Mouse (Mus musculus) cerebellum, adult 18-20 months (tissue): ENCODE results near the gene 4930556J24Rik.
"Not testable (repeated sequence)": the region's sequence is repeated elsewhere in the genome, so short reads cannot be mapped to it uniquely, and the experiment has no call there.

Source experiments
- DNase-seq, 2 experiments: peaks; one replicate each; pipeline ENCODE4 v3.0.0; 2021

The 4930556J24Rik gene

GRCm38 (mm10) chr11:3920476-3920875 is 56.1 kb downstream of the 4930556J24Rik start:
- no peak for DNase-seq

- DNase-seq = peak; percentile 50 to 60
Observed at GRCm38 (mm10) chr11:3918738-3919137, 57.8 kb downstream of the 4930556J24Rik start.

- peak; percentile 87 to 95 for DNase-seq
Observed at GRCm38 (mm10) chr11:3914109-3914840, 62.3 kb downstream of the 4930556J24Rik start, which contains the start of gene Slc35e4. Slc35e4 (minus strand) TSS chr11:3914664.

- peak; percentile 94 to 96 for DNase-seq
Observed at GRCm38 (mm10) chr11:3913316-3914108, 63.1 kb downstream of the 4930556J24Rik start.

- peak; percentile 47 to 58 for DNase-seq
Observed at GRCm38 (mm10) chr11:3912875-3913271, 63.7 kb downstream of the 4930556J24Rik start.

GRCm38 (mm10) chr11:3912100-3912874 is 64.3 kb downstream of the 4930556J24Rik start:
- peak; percentile 54 to 59 for DNase-seq

- not testable (repeated sequence) for DNase-seq
Observed at GRCm38 (mm10) chr11:3911440-3911839, 65.1 kb downstream of the 4930556J24Rik start.

- peak; percentile 52 to 60 for DNase-seq
Observed at GRCm38 (mm10) chr11:3910513-3911310, 65.9 kb downstream of the 4930556J24Rik start.

- no peak for DNase-seq
Observed at GRCm38 (mm10) chr11:3909236-3909635, 67.3 kb downstream of the 4930556J24Rik start.

- no peak for DNase-seq
Observed at GRCm38 (mm10) chr11:3905446-3905845, 71.1 kb downstream of the 4930556J24Rik start.

GRCm38 (mm10) chr11:3904673-3905072 is 71.9 kb downstream of the 4930556J24Rik start:
- DNase-seq = no peak

- peak; percentile 42 to 43 for DNase-seq
Observed at GRCm38 (mm10) chr11:3903046-3903445, 73.5 kb downstream of the 4930556J24Rik start.

- DNase-seq = no peak
Observed at GRCm38 (mm10) chr11:3902516-3902915, 74.1 kb downstream of the 4930556J24Rik start.

GRCm38 (mm10) chr11:3900296-3900695 is 76.3 kb downstream of the 4930556J24Rik start:
- no peak for DNase-seq

GRCm38 (mm10) chr11:3895933-3896332 is 80.6 kb downstream of the 4930556J24Rik start:
- DNase-seq = no peak

- DNase-seq = no peak
Observed at GRCm38 (mm10) chr11:3895458-3895857, 81.1 kb downstream of the 4930556J24Rik start.

GRCm38 (mm10) chr11:3894406-3895281 is 81.9 kb downstream of the 4930556J24Rik start, which contains the start of the genes 4921536K21Rik and Dusp18:
4921536K21Rik (minus strand) TSS chr11:3895098.
Dusp18 (plus strand) TSS chr11:3895240.
- peak; percentile 62 to 75 for DNase-seq

- DNase-seq = no peak
Observed at GRCm38 (mm10) chr11:3893970-3894369, 82.6 kb downstream of the 4930556J24Rik start.
